Mouse (Mus musculus) embryo, embryonic 10 days (tissue): ENCODE data around the gene Rab25.

Experiments
- DNase-seq: peaks from one replicate; pipeline ENCODE4 v3.0.0-alpha.2; 2015; ENCODE audit warnings: low spot score

Gene Rab25

DNA sequence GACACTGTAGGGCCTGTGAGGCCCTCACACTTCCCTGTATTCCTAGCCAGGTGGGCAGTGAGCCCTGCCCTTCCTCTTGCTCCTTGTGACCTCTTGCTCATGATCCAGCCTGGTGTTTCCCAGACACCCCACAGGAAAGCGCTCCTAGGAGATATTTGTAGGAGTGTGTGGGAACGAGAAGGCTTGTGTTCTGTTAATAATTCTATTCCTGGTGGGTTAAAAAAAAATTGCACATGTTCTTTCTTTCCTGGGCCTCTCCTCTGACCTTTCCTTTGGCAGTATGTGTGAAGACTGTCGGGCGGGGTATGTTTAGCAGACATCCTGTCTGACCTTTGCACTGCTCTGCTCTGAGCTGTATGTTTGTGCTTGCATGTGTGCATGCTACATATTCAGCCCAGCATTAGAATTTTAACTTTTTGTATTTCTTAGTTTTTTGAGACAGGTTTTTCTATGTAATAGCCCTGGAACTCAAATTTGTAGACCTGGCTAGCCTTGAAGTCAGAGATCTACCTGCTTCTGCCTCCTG is 18.5 kb upstream of the Rab25 start:
- no peak for DNase-seq

DNA sequence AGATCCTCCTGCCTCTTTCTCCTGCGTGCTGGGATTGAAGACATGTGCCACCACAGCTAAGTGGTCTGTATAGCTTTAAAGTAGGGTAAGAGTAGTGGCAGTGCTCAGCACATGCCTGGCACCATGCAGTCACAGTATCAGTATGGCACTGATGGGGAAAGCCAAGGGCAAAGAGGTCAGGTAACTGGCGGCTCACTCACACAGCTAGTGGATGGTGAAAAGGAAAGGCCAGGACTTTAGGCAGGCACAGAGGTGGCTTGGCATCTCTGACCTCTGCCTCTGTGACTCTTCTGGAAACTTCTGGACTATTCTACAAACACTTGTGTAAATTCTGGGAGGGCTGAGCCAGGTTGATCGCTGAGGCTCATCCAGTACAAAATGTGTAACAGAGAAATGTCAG is 18.0 kb upstream of the Rab25 start:
- no peak for DNase-seq

DNA sequence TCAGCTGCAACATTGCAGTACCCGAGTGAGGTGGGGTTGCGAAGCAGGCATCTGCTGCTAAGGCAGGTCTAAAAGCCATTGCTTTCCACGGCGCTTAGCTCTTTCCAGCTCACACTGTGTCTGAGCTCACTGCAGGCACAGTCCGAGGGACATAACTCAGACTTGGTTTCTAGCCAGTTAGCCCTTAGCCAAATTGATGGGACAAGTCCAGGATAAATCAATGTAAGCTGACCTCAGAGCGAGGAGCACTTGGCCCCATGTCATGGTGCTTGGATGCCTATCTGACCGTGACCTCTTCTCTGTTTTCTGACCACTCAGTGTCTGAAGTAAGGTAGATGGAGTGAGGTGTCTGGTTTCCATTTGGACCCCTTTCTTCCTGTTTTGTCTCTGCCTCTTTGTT is 15.9 kb upstream of the Rab25 start:
- DNase-seq = no peak

DNA sequence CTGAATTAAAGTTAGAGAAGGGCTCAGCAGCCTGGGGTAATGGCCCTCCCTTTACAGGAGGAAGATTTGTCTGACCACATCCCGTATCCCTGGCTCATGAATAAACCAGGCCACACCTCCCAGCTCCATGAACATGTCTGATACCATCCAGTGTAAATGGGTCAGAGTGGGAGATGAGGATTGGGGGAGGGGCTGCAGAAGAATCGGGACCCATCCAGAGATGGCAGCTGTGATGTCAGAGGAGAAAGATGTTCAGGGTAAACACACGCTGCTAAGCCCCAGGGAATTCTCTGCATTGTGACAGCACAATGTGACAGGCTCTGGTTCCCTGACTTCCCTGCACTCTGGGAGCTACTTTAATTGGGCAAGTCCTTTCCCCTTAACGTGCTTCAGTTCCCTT is 15.3 kb upstream of the Rab25 start:
- no peak for DNase-seq

DNA sequence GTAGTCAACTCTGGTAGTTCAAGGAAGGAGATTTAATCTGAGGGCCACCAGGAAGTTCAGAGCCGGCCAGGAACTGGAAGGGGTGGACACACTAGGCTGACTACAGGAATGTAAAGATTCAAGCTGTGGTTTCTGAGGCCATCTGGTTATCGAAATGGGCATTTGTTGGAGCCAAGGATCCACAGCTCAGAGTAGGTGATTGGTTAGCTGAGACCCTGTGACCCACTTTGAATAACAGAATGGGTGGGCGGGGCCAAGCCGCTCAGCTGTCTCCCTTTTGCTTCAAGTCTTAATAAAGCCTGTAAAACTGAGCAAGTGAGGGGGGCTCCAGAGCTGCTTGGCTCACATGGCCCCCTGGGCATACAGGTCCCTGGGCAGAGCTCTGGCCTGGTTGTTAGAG is 13.9 kb upstream of the Rab25 start:
- no peak for DNase-seq

DNA sequence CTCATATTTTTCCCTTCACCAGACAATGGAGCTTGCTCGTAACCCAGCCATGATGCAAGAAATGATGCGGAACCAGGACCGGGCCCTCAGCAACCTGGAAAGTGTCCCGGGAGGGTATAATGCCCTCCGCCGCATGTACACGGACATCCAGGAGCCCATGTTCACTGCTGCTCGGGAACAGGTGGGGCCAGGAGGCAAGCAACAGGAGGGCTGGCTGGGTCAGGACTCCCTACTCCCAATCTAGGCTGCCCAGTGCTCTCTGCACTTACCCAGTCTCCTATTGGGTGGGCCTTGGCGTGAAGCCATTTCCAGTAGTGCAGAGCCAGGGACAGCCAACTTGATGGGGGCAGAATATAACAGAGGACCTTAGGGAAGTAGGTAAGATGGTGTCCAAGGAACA is 11.5 kb upstream of the Rab25 start:
- DNase-seq = no peak

DNA sequence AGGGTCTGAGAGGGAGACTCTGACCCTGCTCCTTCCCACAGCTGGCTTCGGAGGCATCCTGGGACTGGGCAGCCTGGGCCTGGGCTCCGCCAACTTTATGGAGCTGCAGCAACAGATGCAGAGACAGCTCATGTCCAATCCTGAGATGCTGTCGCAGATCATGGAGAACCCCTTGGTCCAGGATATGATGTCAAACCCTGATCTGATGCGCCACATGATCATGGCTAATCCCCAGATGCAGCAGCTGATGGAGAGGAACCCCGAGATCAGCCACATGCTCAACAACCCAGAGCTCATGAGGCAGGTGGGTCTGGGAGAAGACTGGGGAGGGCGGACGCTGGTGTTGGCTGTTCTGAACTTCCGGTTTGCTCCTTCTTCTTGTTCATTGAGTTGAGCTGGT is 8.5 kb upstream of the Rab25 start:
- no peak for DNase-seq

DNA sequence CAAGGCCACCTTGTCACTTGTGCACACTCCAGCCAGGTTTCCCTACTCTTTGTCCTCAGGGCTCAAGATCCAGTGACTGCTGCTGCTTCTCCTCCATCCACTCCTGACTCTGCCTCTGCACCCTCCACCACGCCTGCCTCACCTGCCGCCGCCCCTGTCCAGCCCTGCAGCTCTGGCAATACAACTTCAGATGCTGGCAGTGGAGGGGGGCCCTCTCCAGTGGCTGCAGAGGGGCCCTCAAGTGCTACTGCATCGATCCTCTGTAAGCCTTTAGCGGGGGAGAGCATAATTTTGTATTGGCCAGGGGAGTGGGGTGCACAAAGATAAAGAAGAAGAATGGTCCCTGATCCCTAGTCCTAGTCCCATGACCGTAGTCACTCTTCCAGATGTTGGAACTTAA is 7.6 kb upstream of the Rab25 start:
- DNase-seq = no peak

DNA sequence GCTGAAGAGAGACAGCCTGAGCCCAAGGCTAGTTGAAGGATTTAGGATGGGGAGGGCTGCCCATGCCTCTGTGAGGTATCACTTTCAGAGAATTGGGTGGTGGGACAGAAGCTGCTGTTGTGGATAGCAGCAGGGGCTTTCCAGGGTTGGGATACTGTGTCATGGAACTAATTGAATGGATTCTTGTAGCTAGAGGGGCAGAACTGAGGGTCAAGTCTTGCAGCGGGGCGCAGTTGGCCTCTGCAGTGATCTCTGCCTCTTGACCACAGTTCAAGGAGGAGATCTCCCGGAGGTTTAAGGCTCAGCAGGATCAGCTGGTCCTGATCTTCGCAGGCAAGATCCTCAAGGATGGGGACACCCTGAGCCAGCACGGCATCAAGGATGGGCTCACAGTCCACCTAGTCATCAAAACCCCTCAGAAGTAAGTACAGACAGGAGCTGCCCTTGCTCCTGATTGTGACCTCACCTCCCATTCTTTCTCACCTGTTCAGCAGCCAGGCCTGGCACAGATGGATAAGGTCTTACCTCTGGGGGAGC is 7.0 kb upstream of the Rab25 start:
- DNase-seq = no peak

DNA sequence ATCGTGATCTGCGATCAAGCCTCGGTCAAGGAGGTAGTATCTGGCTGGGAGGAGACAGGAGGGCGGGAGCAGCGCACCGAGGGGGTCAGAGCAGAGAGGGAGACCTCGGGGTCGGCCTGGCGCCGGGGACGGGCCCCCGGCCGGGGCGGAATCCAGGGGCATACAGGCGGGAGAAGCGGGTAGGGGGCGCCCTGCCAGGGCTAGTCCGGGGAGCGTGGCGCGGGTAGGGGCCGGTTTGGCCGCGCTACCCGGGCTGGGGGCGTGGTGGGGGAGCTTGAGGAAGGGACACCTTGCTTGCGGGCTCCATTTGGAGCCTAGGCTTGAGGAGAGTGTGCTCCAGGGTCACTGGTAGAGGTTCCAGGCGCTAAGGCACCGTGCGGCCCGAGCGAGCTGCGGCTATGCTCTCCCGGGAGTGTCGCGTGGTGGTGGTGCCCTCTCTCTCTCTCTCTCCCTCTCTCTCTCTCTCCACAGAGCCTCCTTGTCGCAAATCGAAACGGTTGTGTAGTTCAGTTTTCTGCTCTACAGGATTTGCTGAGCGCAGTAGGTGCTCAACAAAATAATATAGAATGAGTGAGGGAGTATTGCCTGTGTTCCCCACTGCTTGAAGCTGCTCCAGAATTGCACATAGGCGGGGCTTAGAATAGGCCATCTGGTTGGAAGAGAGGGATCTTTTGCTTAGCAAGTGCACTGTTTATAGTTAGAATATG is 5.9 kb upstream of the Rab25 start:
- peak; percentile 66 for DNase-seq

DNA sequence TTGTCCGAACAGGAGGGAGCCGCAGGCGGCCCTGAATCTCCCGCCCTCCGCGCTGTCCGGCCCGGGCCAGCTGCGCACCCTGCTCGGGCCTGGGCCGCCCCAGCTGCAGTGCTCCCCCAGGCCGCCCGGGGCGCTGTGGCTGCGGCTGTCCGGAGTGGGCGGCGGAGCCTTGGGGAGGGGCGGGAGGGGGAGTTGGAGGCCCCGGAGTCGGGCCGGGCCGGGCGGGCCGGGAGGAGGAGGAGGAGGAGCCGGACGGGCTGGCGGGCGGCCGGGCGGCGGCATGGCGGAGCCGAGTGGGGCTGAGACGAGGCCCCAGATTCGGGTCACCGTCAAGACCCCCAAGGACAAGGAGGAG is 5.4 kb upstream of the Rab25 start, which contains the start of gene Ubqln4:
TSS of gene Ubqln4 (plus strand) at position 234 of the 355 bp plus-strand sequence.
- peak; percentile 85 for DNase-seq

DNA sequence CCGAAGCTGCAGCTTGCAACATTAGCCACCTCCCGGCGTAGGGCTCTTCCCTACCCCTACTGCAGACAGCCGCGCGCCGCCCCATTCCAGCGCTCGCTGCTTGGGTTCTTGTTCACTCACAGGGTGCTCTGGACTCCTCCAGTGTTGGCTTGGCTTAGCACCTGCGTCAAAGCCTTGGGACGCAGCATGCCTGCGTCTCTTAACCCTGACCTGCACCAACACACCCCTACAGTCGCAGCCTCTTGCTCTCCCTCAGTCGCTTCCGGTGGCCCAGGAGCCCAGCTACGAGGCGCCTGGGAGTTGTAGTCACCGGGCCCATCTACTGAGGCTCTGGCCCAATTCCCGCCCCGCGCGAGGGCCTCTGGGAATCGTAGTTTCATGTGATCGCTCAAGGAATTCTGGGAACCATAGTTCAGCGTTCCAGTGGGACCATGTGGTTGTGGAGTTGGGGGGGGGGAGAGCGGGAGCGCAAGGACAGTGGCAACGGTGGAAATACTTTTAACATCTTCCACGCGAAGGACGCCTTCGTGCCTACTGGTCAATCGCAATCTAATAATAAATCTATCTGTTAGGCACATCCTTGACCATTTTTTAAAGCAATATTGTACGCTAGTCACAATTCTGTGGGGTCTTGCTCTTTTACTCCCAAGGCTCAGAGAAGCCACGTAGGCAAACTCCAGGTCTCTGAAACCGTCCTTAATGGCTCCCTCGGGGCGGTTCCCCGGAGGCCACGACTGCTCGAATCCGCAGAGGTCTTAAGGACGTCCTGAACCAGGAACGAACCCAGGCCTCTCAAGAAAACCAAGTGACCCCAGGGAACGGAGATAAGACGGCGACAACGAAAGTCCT is 4.8 kb upstream of the Rab25 start, which contains the start of gene Lamtor2:
TSS of gene Lamtor2 (minus strand) at position 399 of the 849 bp plus-strand sequence.
- peak; percentile 99 for DNase-seq

DNA sequence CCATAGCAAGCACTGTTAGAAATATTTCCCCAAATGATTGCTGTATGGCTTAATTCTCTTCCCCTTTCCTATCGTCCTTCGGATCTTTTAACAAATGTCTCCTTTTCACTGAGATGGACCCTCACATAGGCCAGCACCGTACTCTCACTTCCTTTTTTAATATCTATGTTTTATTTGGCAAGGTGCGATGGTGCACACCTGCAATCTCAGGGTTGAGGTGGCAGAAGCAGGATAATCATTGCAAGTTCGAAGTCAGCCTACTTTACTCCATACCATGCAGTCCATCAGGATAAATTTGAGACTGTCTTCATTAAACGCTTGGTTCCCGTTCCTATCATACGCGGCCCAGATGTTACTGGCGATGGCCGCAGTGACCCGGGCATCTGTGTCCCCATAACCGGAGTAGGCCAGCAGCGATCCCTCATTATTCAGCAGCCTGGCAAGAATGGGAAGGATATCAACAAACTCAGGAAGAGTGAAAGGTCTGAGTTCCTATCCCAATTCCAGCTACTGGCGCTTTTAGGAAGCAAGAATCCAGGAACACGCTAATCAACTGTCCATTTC is 4.1 kb upstream of the Rab25 start:
- no peak for DNase-seq

DNA sequence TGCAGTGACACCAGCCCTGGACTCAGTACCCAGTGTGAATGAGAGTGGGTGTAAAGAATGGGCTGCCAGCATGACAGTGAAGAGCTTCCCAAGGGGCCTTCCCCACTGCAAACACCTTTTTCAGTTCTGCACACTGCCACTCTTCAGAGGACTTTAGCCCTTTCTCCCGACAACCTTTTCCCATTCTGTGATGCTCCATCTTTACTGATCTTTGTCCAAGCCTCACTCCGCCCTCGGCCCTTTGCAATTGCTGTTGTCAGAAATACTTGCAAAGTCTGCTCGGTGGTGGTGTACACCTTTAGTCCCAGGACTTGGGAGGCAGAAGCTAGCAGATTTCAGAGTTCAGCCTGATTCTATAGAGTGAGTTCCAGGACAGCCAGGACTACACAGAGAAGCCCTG is 3.5 kb upstream of the Rab25 start:
- DNase-seq = no peak

DNA sequence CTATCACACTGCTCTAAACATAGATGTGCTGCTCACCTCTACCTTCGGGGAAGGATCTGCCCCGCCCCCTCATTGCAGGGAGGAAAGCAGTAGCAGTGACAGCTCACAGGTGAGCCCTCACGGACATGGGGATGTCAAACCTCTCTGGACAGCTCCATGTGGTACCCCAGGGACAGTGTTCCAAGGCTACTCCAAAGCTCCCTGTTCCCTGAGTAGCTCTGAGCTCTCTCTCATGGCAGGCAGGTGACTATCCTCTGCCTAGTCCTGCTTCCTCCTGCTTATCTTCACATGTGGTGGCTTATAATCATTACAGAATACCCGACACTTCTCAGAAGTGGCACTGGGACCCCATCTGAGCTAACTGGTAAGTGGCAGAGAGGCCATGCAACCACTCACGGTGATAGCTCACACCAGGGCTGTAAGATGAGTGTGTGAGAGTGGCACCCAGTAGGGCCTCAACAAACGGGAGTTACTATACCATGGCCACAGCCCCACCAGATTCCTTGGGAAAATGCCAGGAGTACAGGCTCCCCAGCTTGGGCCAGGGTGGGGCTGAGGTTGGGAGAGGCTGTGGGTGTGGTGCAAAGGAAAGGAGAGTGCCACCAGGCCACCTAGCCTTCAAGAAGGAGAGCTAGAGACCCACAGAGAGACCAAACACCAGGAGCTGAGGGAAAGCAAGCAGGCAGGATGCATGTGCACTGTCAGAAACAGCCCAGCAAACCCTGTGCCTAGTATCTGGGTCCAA is 1.3 kb downstream of the Rab25 start:
- no peak for DNase-seq

DNA sequence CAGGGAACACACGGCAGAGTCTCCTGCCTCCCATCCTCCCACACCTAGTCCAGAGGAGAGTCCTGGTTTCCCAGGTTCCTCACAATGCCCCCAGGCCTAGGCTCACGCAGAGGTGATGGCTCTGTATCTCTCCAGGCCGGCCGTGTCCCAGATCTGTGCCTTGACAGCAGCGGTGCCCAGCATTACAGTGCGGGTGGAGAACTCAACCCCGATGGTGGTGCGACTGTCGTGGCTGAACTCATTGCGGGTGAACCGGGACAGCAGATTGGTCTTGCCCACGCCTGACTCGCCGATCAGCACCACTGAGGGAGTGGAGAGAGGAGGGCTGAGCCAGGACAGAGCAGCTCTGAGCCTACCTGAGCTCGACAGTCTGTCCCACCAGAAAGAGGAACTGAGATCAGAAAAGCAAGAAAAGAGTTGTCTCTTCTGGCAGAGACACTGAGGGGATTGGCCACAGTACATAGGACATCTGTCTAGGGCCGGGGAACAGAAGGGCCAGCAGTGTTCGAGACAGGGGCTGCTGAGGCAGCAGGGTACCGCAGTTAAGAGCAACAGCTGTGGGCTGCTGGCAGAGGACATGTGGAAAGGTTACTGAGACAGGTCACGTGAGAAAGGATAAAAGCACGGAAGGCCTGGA is 3.0 kb downstream of the Rab25 start:
- DNase-seq = no peak

DNA sequence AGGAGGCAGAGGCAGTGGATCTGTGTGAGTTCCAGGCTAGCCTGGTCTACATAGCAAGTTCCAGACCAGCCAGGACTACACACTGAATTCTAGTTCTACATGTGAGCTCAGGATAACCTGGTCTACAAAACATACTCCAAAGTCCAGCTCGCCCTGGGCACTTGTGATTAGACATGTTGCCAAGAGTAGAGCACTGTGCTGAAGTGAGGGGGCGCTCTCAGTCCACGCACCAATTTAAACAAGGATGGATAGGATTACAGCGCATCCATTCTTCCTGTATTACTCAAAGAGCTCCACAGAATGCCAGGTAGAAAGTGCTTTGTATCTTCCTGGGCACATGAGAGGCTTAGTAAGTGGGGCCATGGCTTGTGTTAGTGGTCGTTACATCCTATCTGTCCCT is 3.6 kb downstream of the Rab25 start:
- DNase-seq = peak; percentile 55

DNA sequence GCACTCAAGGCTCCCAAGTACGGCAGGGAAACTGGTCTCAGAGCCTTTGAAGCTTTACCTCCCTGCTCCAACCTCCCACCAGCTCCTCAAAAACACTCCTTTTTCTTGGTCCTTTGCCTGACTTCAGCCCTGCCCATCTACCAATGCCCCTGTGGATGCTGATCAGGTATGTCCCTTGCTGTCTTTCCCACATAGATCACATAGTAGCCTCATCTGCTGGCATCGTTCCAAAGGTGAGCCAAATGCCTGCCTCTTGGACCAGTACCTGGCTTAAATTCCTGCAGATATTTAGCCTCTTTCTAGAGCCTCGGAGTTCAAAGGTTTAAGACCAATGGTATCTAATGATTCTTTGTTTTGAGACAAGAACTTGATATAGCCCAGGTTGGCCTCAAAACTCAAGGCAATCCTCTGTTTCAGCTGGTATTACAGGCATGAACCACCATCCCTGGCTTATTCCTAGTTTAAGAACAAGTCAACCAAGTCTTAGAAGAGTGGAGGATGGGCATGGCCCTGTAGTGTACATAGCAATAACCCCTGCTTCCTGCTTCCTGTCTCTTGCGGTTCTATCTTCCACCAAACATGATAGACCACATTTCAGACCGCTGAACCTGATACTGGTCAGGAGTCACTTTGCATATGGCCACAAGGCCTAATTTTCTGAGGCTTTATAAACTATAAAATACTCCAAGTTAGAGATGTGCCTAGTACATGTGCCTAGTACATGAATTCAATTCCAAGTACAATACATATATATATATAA is 4.3 kb downstream of the Rab25 start:
- DNase-seq = no peak

DNA sequence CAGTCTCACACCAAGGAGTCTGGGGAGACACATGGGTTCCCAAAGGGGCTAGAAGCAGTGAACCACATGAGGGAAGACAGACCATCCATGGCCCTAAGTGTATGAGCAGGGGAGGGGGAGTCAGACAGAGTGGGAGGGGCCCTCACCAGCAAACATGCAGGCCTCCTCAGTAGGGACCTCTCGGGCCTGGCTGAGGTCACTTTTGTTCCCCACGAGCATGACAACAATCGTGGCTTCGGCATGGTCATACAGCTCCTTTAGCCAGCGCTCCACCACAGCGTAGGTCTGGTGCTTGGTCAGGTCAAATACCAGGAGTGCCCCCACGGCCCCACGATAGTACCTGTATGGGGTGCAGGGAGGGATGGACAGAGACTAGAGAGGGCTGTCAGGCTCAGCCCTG is 4.9 kb downstream of the Rab25 start:
- no peak for DNase-seq

DNA sequence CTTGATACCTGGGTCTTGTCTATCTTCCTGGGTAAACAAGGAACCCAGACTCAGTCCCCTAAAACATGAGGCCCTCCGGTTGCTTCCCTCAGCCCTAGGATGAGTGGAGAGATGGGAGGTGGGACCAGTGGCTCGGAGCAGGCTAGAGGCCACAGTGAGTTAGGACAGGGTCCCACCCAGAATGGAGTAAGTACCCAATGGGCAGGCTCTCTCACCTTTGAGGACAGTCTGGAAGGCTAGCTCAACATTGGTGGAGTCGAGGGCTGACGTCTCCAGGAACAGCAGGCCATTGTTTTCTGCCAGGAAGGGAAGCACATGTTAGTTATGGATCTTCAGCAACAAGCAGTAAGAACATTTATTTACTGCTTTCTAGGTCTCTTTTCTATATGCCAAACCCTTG is 5.6 kb downstream of the Rab25 start:
- no peak for DNase-seq
